Mouse (Mus musculus) bone marrow, adult 2 months (tissue): ENCODE measurements around the gene Zfyve1.

Source experiments
- CTCF ChIP-seq: fragments of 200-500 bp; IDR thresholded peaks from 2 replicates; pipeline ENCODE4 v1.5.1; 2011; ENCODE audit warnings: low read length, control low read depth; ENCODE audit not compliant: control insufficient read depth, insufficient read depth
- POLR2A ChIP-seq: fragments of 200-500 bp; IDR thresholded peaks from 2 replicates; pipeline ENCODE4 v1.6.1; 2011; ENCODE audit warnings: low read depth, mild to moderate bottlenecking, control low read depth, low read length, borderline replicate concordance; ENCODE audit not compliant: control insufficient read depth

DNA sequence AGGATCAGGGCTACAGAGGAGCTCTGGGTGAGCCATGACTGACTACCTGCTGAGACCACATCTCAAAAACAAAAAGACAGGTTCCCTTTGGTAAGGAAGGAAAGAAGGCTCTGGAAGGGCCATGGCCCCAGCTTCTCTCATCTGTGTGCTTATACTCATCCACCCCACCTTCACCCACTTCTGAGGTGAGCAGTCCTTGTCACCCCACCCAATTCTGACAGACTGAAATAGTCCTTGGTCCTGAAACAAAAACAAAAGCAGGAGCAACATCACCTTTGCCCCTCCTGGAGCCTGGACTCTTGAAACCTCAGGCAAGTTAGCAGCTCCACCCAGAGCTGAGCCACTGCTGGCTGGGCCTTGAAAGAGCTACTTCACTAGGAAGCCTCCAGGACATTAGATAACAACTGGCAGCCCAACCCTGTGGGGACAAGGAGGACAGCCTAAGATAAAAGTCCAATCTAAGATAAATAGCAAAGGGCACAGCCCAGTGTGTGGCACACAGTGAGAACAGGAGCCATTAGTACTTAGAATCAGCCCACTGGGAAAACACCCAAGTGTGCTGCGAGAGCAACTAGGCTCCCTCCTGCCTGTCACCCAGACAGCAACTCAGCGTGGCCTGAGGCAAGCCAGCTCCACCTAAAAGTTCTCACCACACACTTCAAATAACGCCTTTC lies 18.0 kb downstream of the Zfyve1 start:
- no peak for TF ChIP-seq POLR2A
- no peak for TF ChIP-seq CTCF
